Mouse (Mus musculus): ENCODE data around the gene Tll1. TPM values are rescaled to one million over a fixed set of nuclear protein-coding genes. Genes with fewer than 3 reads are reported as not detected.
A peak's percentile ranks its signal among the peaks of the same experiment; 100 is the strongest.

Tll1 gene
- 0.01 TPM for polyA plus RNA-seq (2012; fragmentation: generic; extraction: Trizol)
- long read RNA-seq, experiment 1, partial matches to known transcripts: 0 of 1 reads
- long read RNA-seq, experiment 1, other reads (novel, unspliced or antisense): 1 of 1 reads
- long read RNA-seq, experiment 2, full-length matches to known transcripts: 4 of 5 reads
- long read RNA-seq, experiment 2, partial matches to known transcripts: 0 of 5 reads
- long read RNA-seq, experiment 2, other reads (novel, unspliced or antisense): 1 of 5 reads

- no peaks in the 10 kb centered on the region for H3K36me3 ChIP-seq (ENCODE audit: control insufficient read depth, insufficient read depth)
- H3K79me3 ChIP-seq (ENCODE audit: low read depth): no peaks in the 10 kb centered on the region
- no peaks in the 10 kb centered on the region for H3K79me2 ChIP-seq (ENCODE audit: control insufficient read depth, insufficient read depth)
These were observed at the start of gene Tll1 for GRCm38 (mm10) chr8:64206024-64206385. Gene Tll1 (minus strand): TSS chr8:64206271.

GRCm38 (mm10) chr8:64238645-64239044, 32.6 kb upstream of the Tll1 start:
- TF ChIP-seq CEBPB (IDR thresholded peaks at IDR 0.05; ENCODE audit: low read depth): no peak
- no peak for TF ChIP-seq CTCF (IDR thresholded peaks at IDR 0.05; ENCODE audit: control insufficient read depth, insufficient read depth, insufficient read length)
- TF ChIP-seq MYOG (IDR thresholded peaks at IDR 0.05; ENCODE audit: control insufficient read depth, extremely low read depth, insufficient read length): no peak
- no peak for TF ChIP-seq USF1 (IDR thresholded peaks at IDR 0.05; ENCODE audit: low read depth)
- H3K79me3 ChIP-seq (ENCODE audit: low read depth): no peaks in the 10 kb centered on the region
- no peaks in the 10 kb centered on the region for H3K36me3 ChIP-seq (ENCODE audit: control insufficient read depth, insufficient read depth)
- H3K4me3 ChIP-seq (ENCODE audit: insufficient read depth, poor library complexity, severe bottlenecking): no peak overlapping the region
- no peaks in the 10 kb centered on the region for H3K79me2 ChIP-seq (ENCODE audit: control insufficient read depth, insufficient read depth)
- no peak overlapping the region for H3ac ChIP-seq (ENCODE audit: control insufficient read depth, insufficient read length, low read depth)
- no peaks in the 10 kb centered on the region for H3K27me3 ChIP-seq (ENCODE audit: control insufficient read depth, insufficient read depth, insufficient read length)

More at GRCm38 (mm10) chr8:64206024-64206385, at the start of gene Tll1:
- TF ChIP-seq USF1 (IDR thresholded peaks at IDR 0.05; ENCODE audit: low read depth) (no peak), FOSL1 (IDR thresholded peaks at IDR 0.05; ENCODE audit: insufficient read depth, low read length, poor library complexity, severe bottlenecking) (no peak), MYOG (IDR thresholded peaks at IDR 0.05; ENCODE audit: control insufficient read depth, extremely low read depth, insufficient read length) (no peak), MAX (IDR thresholded peaks at IDR 0.05) (no peak), CTCF (IDR thresholded peaks at IDR 0.05; ENCODE audit: control insufficient read depth, insufficient read depth, insufficient read length) (no peak), CEBPB (IDR thresholded peaks at IDR 0.05; ENCODE audit: low read depth) (no peak), MYOD1 (IDR thresholded peaks at IDR 0.05; ENCODE audit: control insufficient read depth, insufficient read length, low read depth) (no peak)
- peak within 1 kb of the TSS; percentile 63 for H3ac ChIP-seq (ENCODE audit: control insufficient read depth, insufficient read length, low read depth)
- peak within 1 kb of the TSS; percentile 11 for H3K4me3 ChIP-seq (ENCODE audit: insufficient read depth, poor library complexity, severe bottlenecking)
- H3K27me3 ChIP-seq (ENCODE audit: control insufficient read depth, insufficient read depth, insufficient read length): peaks cover 14% of the 10 kb centered on the region

- Histone ChIP-seq H3K27me3 (ENCODE audit: control insufficient read depth, insufficient read depth, insufficient read length) (no peaks in the 10 kb centered on the region), H3ac (ENCODE audit: control insufficient read depth, insufficient read length, low read depth) (no peak overlapping the region), H3K4me3 (ENCODE audit: insufficient read depth, poor library complexity, severe bottlenecking) (no peak overlapping the region), H3K79me3 (ENCODE audit: low read depth) (no peaks in the 10 kb centered on the region), H3K36me3 (ENCODE audit: control insufficient read depth, insufficient read depth) (no peaks in the 10 kb centered on the region), H3K79me2 (ENCODE audit: control insufficient read depth, insufficient read depth) (no peaks in the 10 kb centered on the region)
- no peak for TF ChIP-seq USF1 (IDR thresholded peaks at IDR 0.05; ENCODE audit: low read depth)
- no peak for TF ChIP-seq MAX (IDR thresholded peaks at IDR 0.05)
- no peak for TF ChIP-seq CEBPB (IDR thresholded peaks at IDR 0.05; ENCODE audit: low read depth)
- TF ChIP-seq FOSL1 (IDR thresholded peaks at IDR 0.05; ENCODE audit: insufficient read depth, low read length, poor library complexity, severe bottlenecking): no peak
- TF ChIP-seq CTCF (IDR thresholded peaks at IDR 0.05; ENCODE audit: control insufficient read depth, insufficient read depth, insufficient read length): no peak
- TF ChIP-seq MYOG (IDR thresholded peaks at IDR 0.05; ENCODE audit: control insufficient read depth, extremely low read depth, insufficient read length): no peak
- TF ChIP-seq MYOD1 (IDR thresholded peaks at IDR 0.05; ENCODE audit: control insufficient read depth, insufficient read length, low read depth): no peak
These were observed 15.5 kb upstream of the Tll1 start for GRCm38 (mm10) chr8:64221600-64221999.

GRCm38 (mm10) chr8:64217644-64218043, 11.6 kb upstream of the Tll1 start:
- no peak overlapping the region for H3ac ChIP-seq (ENCODE audit: control insufficient read depth, insufficient read length, low read depth)
- H3K27me3 ChIP-seq (ENCODE audit: control insufficient read depth, insufficient read depth, insufficient read length): no peaks in the 10 kb centered on the region
- H3K36me3 ChIP-seq (ENCODE audit: control insufficient read depth, insufficient read depth): no peaks in the 10 kb centered on the region
- TF ChIP-seq CEBPB (IDR thresholded peaks at IDR 0.05; ENCODE audit: low read depth) (no peak), USF1 (IDR thresholded peaks at IDR 0.05; ENCODE audit: low read depth) (no peak), CTCF (IDR thresholded peaks at IDR 0.05; ENCODE audit: control insufficient read depth, insufficient read depth, insufficient read length) (no peak), MYOD1 (IDR thresholded peaks at IDR 0.05; ENCODE audit: control insufficient read depth, insufficient read length, low read depth) (no peak), FOSL1 (IDR thresholded peaks at IDR 0.05; ENCODE audit: insufficient read depth, low read length, poor library complexity, severe bottlenecking) (no peak), MYOG (IDR thresholded peaks at IDR 0.05; ENCODE audit: control insufficient read depth, extremely low read depth, insufficient read length) (no peak), MAX (IDR thresholded peaks at IDR 0.05) (no peak)
- H3K79me2 ChIP-seq (ENCODE audit: control insufficient read depth, insufficient read depth): no peaks in the 10 kb centered on the region
- no peaks in the 10 kb centered on the region for H3K79me3 ChIP-seq (ENCODE audit: low read depth)
- no peak overlapping the region for H3K4me3 ChIP-seq (ENCODE audit: insufficient read depth, poor library complexity, severe bottlenecking)

- H3K4me3 ChIP-seq (ENCODE audit: insufficient read depth, poor library complexity, severe bottlenecking): no peak overlapping the region
- no peaks in the 10 kb centered on the region for H3K27me3 ChIP-seq (ENCODE audit: control insufficient read depth, insufficient read depth, insufficient read length)
- no peaks in the 10 kb centered on the region for H3K36me3 ChIP-seq (ENCODE audit: control insufficient read depth, insufficient read depth)
- no peak for TF ChIP-seq FOSL1 (IDR thresholded peaks at IDR 0.05; ENCODE audit: insufficient read depth, low read length, poor library complexity, severe bottlenecking)
- TF ChIP-seq MYOG (IDR thresholded peaks at IDR 0.05; ENCODE audit: control insufficient read depth, extremely low read depth, insufficient read length): no peak
- TF ChIP-seq MYOD1 (IDR thresholded peaks at IDR 0.05; ENCODE audit: control insufficient read depth, insufficient read length, low read depth): no peak
- no peak for TF ChIP-seq CEBPB (IDR thresholded peaks at IDR 0.05; ENCODE audit: low read depth)
- TF ChIP-seq USF1 (IDR thresholded peaks at IDR 0.05; ENCODE audit: low read depth): no peak
- no peaks in the 10 kb centered on the region for H3K79me2 ChIP-seq (ENCODE audit: control insufficient read depth, insufficient read depth)
- H3K79me3 ChIP-seq (ENCODE audit: low read depth): no peaks in the 10 kb centered on the region
- H3ac ChIP-seq (ENCODE audit: control insufficient read depth, insufficient read length, low read depth): no peak overlapping the region
These were observed 10.2 kb upstream of the Tll1 start for GRCm38 (mm10) chr8:64216252-64216651.

- no peaks in the 10 kb centered on the region for H3K79me3 ChIP-seq (ENCODE audit: low read depth)
- no peaks in the 10 kb centered on the region for H3K36me3 ChIP-seq (ENCODE audit: control insufficient read depth, insufficient read depth)
- H3K4me3 ChIP-seq (ENCODE audit: insufficient read depth, poor library complexity, severe bottlenecking): no peak overlapping the region
- H3K27me3 ChIP-seq (ENCODE audit: control insufficient read depth, insufficient read depth, insufficient read length): no peaks in the 10 kb centered on the region
- TF ChIP-seq MYOD1 (IDR thresholded peaks at IDR 0.05; ENCODE audit: control insufficient read depth, insufficient read length, low read depth) (no peak), MAX (IDR thresholded peaks at IDR 0.05) (no peak), FOSL1 (IDR thresholded peaks at IDR 0.05; ENCODE audit: insufficient read depth, low read length, poor library complexity, severe bottlenecking) (no peak), CTCF (IDR thresholded peaks at IDR 0.05; ENCODE audit: control insufficient read depth, insufficient read depth, insufficient read length) (no peak), USF1 (IDR thresholded peaks at IDR 0.05; ENCODE audit: low read depth) (no peak), CEBPB (IDR thresholded peaks at IDR 0.05; ENCODE audit: low read depth) (no peak), MYOG (IDR thresholded peaks at IDR 0.05; ENCODE audit: control insufficient read depth, extremely low read depth, insufficient read length) (no peak)
- H3ac ChIP-seq (ENCODE audit: control insufficient read depth, insufficient read length, low read depth): no peak overlapping the region
- no peaks in the 10 kb centered on the region for H3K79me2 ChIP-seq (ENCODE audit: control insufficient read depth, insufficient read depth)
These were observed 9.3 kb upstream of the Tll1 start for GRCm38 (mm10) chr8:64215374-64215773.

All from C2C12 (cell line).